Mouse (Mus musculus) urinary bladder, adult 2 months (tissue): Measurements from ENCODE around the gene Mettl1. TPM values are rescaled to one million over a fixed set of nuclear protein-coding genes. Genes with fewer than 3 reads are reported as not detected.

Experiments used
- DNase-seq: peaks from one replicate; pipeline ENCODE4 v3.0.0; 2022; ENCODE audit warnings: low spot score
- polyA plus RNA-seq: library from polyadenylated mRNA; depleted of rRNA; stranded (reverse); fragments of >200 nt; gene quantifications from 2 replicates; pipeline ENCODE4 v1.2.3, GENCODE M21; 2012; rRNA removed

Mettl1 gene
- polyA plus RNA-seq, 1 experiment = 33.6 TPM

DNA sequence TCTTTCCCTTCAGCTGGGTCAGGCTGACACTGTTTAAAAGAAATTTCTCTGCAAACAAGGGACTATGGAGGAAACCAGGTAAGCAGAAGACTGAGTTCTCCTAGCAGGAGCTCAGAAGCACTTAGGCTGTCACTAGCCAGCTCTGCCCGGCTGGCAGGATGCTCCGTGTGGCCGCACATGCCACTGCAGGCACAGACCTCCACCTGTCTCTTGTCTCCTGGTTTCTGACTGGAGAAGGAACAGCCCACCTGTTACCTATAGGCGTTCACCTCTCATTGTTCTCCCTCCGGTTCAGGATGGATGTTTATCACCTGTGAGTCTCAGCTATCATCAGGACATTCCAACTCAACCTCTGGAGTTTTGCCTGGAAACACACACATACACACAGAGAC lies 42.7 kb downstream of the Mettl1 start:
- DNase-seq = no peak

DNA sequence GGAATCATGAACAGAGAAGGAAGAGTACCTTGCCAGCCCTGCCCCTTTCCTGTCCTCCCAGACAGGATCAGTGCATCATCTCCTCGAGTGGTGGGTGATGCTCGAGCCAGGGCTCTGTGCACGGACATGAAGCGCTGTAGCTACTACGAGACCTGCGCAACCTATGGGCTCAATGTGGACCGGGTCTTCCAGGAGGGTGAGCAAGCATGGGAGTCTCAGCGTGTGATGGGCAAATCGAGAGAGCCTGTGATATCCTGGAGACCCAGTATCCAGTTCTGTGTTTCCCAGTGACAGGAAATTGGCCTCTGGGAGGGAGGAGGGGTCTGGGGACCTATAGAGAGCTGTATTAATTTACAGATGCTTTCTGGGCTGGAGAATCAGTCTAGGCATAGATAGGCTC lies 43.8 kb downstream of the Mettl1 start:
- DNase-seq = no peak

DNA sequence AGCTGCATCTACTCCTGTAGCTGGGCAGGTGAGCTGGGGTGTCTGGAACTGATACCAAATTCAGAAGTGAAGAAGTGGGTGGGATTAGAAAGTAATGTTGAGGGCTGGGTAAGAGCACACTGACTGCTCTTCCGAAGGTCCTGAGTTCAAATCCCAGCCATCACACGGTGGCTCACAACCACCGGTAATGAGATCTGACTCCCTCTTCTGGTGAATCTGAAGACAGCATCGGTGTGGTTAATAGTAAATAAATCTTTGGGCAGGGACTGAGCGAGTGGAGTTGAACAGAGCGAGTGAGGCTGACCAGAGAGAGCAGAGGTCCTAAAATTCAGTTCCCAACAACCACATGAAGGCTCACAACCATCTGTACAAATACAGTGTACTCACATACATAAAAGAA lies 44.4 kb downstream of the Mettl1 start:
- DNase-seq = no peak

DNA sequence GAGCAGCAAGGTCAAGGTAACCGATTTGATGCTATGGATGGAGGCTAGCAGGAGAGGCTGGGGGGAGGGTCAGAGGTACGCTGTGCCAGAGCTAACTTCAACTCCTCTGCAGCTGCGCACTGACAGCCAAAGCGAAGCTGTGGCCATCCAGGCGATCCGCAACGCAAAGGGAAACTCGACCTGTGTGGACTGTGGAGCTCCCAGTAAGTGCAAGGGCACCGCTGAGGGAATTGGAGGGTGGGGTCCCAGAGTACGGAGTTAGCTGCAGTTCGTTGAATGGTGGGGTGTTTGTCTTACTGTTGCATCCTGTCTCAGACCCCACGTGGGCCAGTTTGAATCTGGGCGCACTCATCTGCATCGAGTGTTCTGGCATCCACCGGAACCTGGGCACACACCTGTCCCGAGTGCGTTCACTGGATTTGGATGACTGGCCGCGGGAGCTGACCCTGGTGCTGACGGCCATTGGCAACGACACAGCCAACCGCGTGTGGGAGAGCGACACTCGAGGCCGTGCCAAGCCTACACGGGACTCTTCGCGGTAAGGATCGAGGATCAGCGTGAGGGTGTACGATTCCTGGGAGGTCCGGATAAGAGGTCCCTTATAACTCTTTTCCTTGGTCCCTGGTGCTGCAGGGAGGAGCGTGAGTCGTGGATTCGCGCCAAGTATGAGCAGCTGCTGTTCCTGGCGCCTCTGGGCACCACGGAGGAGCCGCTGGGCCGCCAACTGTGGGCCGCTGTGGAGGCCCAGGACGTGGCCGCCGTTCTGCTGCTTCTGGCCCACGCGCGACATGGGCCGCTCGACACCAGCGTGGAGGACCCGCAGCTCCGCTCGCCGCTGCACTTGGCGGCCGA lies 49.6 kb downstream of the Mettl1 start:
- DNase-seq = no peak

DNA sequence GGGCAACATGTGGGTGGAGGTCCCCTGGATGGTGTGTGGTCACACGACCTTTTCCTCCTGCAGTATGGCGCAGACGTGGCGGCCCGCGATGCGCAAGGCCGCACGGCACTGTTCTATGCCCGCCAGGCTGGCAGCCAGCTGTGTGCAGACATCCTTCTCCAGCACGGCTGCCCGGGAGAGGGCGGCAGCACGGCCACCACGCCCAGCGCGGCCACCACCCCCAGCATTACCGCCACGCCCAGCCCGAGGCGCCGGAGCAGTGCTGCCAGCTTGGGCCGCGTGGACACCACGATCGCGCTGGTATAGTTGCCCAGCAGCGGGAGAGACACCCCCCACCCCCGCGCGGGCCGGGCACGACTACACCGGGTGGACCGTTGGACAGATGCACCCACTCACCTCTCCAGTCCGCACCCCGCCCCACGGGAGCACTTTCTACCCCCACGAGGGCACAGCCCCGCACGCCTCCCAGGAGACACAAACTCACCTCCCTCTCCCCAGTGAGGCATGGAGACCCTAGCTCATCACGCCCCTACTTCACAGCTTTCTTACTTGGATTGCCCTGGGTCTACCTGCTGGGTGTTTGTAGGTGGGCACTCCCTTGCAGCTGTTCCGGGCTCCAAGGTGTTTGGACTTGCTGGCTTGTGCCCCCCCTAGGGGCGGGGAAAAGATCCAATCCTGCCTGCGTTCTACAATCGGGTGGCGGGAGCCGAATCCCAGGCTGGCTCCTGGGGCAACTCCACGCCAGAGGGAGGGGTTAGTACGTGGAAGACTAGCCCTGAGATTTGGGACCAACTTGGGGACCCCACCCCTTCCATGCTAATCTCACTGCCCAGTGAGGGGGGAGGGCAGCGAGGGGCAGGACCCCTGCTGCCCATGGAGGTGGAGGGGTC lies 50.5 kb downstream of the Mettl1 start:
- no peak for DNase-seq

DNA sequence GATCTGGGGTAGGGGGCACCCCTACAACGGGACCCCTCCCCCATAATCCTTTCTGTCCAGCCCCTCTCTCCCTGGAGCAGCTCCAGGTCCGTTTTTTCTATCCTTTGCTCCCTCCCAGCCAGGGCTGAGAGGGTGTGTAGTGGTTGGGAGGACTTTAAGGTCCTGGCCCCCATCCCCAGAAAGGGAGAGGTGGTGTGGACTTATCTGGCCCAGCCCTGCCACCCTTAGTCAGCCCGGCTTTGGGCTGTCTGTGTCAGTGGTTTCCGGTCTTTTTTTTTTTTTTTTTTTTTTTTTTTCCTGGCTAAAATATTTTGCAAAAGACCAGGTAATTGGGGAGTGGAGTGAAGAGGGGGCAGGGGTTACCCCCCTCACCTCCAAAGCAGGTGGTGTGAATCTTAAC lies 51.5 kb downstream of the Mettl1 start:
- DNase-seq = no peak

DNA sequence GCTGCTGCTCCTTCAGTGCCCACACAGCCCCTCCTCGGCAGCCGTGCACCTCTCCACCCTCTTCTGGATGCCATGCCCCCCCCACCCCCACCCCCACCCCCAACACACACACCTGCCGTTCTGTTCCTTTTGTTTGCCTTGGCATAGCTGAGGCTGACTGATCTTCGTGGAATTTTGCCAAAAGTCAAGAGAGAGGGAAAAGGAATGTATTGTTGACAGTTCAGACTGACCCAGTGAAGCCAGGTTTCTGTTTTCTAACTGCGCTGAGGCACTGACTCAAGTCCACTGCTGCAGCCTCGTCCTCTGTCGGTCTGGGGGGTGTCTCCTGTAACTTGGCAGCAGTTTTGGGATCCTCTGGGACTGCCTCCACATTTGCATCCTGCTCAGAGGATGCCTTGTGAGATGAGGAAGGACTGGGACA lies 53.2 kb downstream of the Mettl1 start:
- DNase-seq = no peak

Other genes starting within 250 kb of the Mettl1 start
- 5.7 and 7.5 TPM in 2 replicates for gene Atp23, start 140.1 kb upstream of the Mettl1 start, polyA plus RNA-seq
- gene Ctdsp2, start 62.7 kb upstream of the Mettl1 start, polyA plus RNA-seq = 146 and 191 TPM in 2 replicates
- 0.28 and 0.53 TPM in 2 replicates for gene Avil, start 40.7 kb upstream of the Mettl1 start, polyA plus RNA-seq
- 29.5 and 36.9 TPM in 2 replicates for gene Tsfm, start 10.6 kb upstream of the Mettl1 start, polyA plus RNA-seq
- 0.78 and 1.1 TPM in 2 replicates for gene Eef1akmt3, start 99 bp downstream of the Mettl1 start, polyA plus RNA-seq
- 0.28 and 0.50 TPM in 2 replicates for gene Cyp27b1, start 6.8 kb downstream of the Mettl1 start, polyA plus RNA-seq
- gene March9, start 18.8 kb downstream of the Mettl1 start, polyA plus RNA-seq = 3.5 and 4.9 TPM in 2 replicates
- gene Cdk4, start 22.1 kb downstream of the Mettl1 start, polyA plus RNA-seq = 252 and 268 TPM in 2 replicates
- gene Tspan31, start 28.9 kb downstream of the Mettl1 start, polyA plus RNA-seq = 79.5 and 81.4 TPM in 2 replicates
- 2.5 and 5.4 TPM in 2 replicates for gene Agap2, start 33.9 kb downstream of the Mettl1 start, polyA plus RNA-seq
- gene Os9, start 79.7 kb downstream of the Mettl1 start, polyA plus RNA-seq = 53.9 and 72.8 TPM in 2 replicates
- gene B4galnt1, start 123.8 kb downstream of the Mettl1 start, polyA plus RNA-seq = 6.2 and 7.9 TPM in 2 replicates
- gene Slc26a10, start 139.2 kb downstream of the Mettl1 start, polyA plus RNA-seq = 0.72 and 1.5 TPM in 2 replicates
- 178 and 188 TPM in 2 replicates for gene Arhgef25, start 148.7 kb downstream of the Mettl1 start, polyA plus RNA-seq
- 193 and 272 TPM in 2 replicates for gene Dtx3, start 154.3 kb downstream of the Mettl1 start, polyA plus RNA-seq
- gene Pip4k2c, start 170.2 kb downstream of the Mettl1 start, polyA plus RNA-seq = 47.7 and 48.4 TPM in 2 replicates
- 5.9 and 6.6 TPM in 2 replicates for gene Kif5a, start 221.9 kb downstream of the Mettl1 start, polyA plus RNA-seq
- gene Dctn2, start 225.0 kb downstream of the Mettl1 start, polyA plus RNA-seq = 173 and 201 TPM in 2 replicates
- 19.8 and 42.1 TPM in 2 replicates for gene Mbd6, start 247.6 kb downstream of the Mettl1 start, polyA plus RNA-seq